Mouse (Mus musculus) forebrain, embryonic 12.5 days (tissue): ENCODE measurements at regions not wholly inside any gene's neighbourhood (a gene's known extent, or its start where the extent isn't known, plus 50 kb on each side); places are given as distances from the start of the nearest gene placed in this dataset.
A peak's percentile ranks its signal among the peaks of the same experiment; 100 is the strongest.
"Not testable (repeated sequence)": the region's sequence is repeated elsewhere in the genome, so short reads cannot be mapped to it uniquely, and the experiment has no call there.

ENCODE experiments used
- ATAC-seq: fragments of 200-750 bp; cut with Nextera tagmentation; 2 replicates; pipeline ENCODE4 v1.8.0; 2017; ENCODE audit warnings: moderate TSS enrichment; ENCODE audit not compliant: low FRiP score
- H3K27ac ChIP-seq: fragments of 300-500 bp; sonication (generic); 2 replicates; pipeline ENCODE4 v1.5.1; 2016; ENCODE audit warnings: mild to moderate bottlenecking
- H3K27me3 ChIP-seq: fragments of 300-500 bp; sonication (generic); 2 replicates; pipeline ENCODE4 v1.6.1; 2016; ENCODE audit warnings: mild to moderate bottlenecking
- H3K36me3 ChIP-seq: fragments of 300-500 bp; sonication (generic); replicated peaks from 2 replicates; pipeline ENCODE4 v1.6.1; 2016; ENCODE audit warnings: mild to moderate bottlenecking
- H3K4me1 ChIP-seq: fragments of 300-500 bp; sonication (generic); 2 replicates; pipeline ENCODE4 v1.6.1; 2016
- H3K4me2 ChIP-seq: fragments of 300-500 bp; sonication (generic); 2 replicates; pipeline ENCODE4 v1.6.1; 2016; ENCODE audit warnings: mild to moderate bottlenecking, moderate library complexity
- H3K4me3 ChIP-seq: fragments of 300-500 bp; sonication (generic); replicated peaks from 2 replicates; pipeline ENCODE4 v1.5.1; 2016; ENCODE audit warnings: mild to moderate bottlenecking
- H3K9ac ChIP-seq: fragments of 300-500 bp; sonication (generic); 2 replicates; pipeline ENCODE4 v1.6.1; 2016; ENCODE audit warnings: mild to moderate bottlenecking
- H3K9me3 ChIP-seq: fragments of 300-500 bp; sonication (generic); 2 replicates; pipeline ENCODE4 v1.6.1; 2016
- WGBS: fragments of 180-500 bp; shearing (Covaris S2); methylation state at CpG from one replicate; pipeline ENCODE4 v1.1.7; 2016; 5-methylcytosine and 5-hydroxymethylcytosine counted together

DNA sequence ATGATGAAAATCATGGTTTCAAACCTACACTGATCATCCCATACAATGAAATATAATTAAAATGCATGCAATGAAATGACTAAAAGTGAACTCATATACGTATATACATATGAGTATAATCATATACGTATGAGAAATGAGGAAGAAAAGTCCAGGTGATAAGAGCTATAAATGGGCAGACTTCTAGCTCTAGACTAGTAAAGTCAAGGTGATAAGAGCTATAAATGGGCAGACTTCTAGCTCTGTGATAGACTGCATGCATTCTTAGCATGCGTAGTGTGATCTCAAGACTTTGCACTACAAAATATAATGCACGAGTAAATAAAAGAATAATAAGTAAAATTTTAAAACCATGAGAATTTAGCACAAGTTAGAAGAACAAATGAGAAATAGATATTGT is 606.2 kb upstream of the Gpc5 start:
- ATAC-seq: no peak
- H3K27me3 ChIP-seq: no peaks in the 10 kb centered on the region
- no peak overlapping the region for H3K9ac ChIP-seq
- no peak overlapping the region for H3K4me3 ChIP-seq
- no peaks in the 10 kb centered on the region for H3K4me1 ChIP-seq
- H3K9me3 ChIP-seq: no peaks in the 10 kb centered on the region
- no peak overlapping the region for H3K4me2 ChIP-seq
- no peaks in the 10 kb centered on the region for H3K36me3 ChIP-seq
- H3K27ac ChIP-seq: no peak overlapping the region
- 93% methylated on average over 4 of the region's 4 CpGs for WGBS

- ATAC-seq, H3K4me3 ChIP-seq, H3K4me1 ChIP-seq, H3K4me2 ChIP-seq, H3K36me3 ChIP-seq, H3K9me3 ChIP-seq, H3K27me3 ChIP-seq, H3K9ac ChIP-seq, H3K27ac ChIP-seq: not testable (repeated sequence)
- 95% methylated on average over 3 of the region's 3 CpGs for WGBS
Measured at GRCm38 (mm10) chr14:114493371-114493770, 598.6 kb upstream of the Gpc5 start.

DNA sequence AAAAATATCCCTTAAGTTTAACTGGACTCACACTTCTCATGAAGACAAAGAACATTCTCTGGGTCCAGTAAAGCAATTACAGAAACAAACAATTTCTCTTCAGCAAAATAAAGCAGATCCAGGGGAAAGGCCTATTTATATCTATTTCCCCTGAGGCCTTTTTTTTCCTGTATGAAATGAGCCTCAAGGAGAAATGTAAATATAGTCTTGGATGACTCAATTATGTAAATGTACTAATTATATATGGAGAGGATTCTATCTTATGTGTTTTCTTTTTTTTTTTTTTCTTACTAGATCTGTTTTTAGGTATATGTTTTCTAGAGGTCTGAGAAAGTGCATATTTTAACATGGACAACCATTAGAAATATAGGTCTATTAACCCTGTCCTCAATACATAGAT is 587.0 kb upstream of the Gpc5 start:
- no peak overlapping the region for H3K4me3 ChIP-seq
- H3K27ac ChIP-seq: no peak overlapping the region
- no peak for ATAC-seq

DNA sequence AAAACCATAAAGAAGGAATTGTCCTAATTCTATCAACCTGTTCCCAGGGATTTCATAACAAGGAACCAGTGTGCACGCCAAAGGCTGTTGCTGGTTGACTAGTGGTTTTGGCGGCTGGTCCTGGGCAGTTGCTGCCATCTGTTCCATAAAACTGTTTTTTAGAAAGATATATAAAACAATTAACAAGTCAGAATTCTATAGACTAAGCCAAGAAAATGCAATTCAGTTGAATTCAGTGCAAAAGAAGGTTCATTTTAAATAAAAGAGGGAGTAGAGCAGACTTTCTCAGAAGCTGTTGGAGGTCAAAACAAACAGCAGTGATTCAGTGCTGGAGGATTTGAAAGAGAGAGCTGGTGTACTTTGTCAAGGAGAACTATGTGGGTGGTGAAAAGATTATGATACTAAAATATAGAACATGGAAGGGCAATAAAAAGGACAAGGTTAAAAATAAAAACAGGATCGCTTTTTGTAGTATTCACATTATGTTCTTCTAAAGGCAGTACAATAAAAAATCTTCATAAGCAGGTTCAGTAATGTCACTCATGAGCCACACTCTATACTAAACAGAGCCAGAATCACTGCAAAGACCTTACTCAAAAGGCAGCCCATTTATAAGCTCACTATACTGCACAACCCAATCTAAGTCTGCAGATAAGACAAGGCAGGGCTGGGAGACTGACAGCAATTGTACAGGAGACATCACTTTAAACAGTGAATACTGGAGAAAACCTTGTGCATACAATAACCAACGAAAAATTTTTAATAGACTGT is 543.9 kb upstream of the Gpc5 start:
- Histone ChIP-seq H3K9ac (no peak overlapping the region), H3K9me3 (no peaks in the 10 kb centered on the region), H3K36me3 (no peaks in the 10 kb centered on the region), H3K27me3 (no peaks in the 10 kb centered on the region), H3K27ac (no peak overlapping the region), H3K4me1 (no peaks in the 10 kb centered on the region), H3K4me3 (no peak overlapping the region), H3K4me2 (no peak overlapping the region)
- WGBS: 84% methylated on average over 4 of the region's 4 CpGs
- no peak for ATAC-seq

More for the DNA sequence above, 587.0 kb upstream of the Gpc5 start:
- H3K27me3 ChIP-seq: no peaks in the 10 kb centered on the region
- no peak overlapping the region for H3K4me2 ChIP-seq
- no peaks in the 10 kb centered on the region for H3K4me1 ChIP-seq
- H3K9me3 ChIP-seq: no peaks in the 10 kb centered on the region
- no peaks in the 10 kb centered on the region for H3K36me3 ChIP-seq
- no peak overlapping the region for H3K9ac ChIP-seq

DNA sequence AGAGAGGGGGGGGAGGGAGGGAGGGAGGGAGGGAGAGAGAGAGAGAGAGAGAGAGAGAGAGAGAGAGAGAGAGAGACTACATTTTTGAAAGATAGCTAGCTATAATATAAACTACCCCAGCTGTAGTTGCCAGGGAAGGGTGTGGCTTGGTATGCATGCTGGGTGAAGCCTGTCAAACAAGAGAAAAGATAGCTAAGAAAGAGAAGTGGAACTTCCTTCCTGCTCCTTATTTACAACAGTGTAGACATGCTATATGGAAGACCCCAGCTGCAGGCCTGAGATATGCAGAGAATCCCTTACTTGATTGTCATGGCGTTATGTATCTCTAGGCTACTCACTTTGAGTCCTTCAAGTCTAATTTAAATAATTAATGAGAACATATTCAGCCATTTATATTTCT is 542.9 kb upstream of the Gpc5 start:
- Histone ChIP-seq H3K4me2 (no peak overlapping the region), H3K4me1 (no peaks in the 10 kb centered on the region), H3K9ac (no peak overlapping the region), H3K4me3 (no peak overlapping the region), H3K36me3 (no peaks in the 10 kb centered on the region), H3K27me3 (no peaks in the 10 kb centered on the region), H3K9me3 (no peaks in the 10 kb centered on the region), H3K27ac (no peak overlapping the region)
- ATAC-seq: no peak
- whole genome bisulfite sequencing: 91% methylated on average over 1 of the region's 1 CpGs

DNA sequence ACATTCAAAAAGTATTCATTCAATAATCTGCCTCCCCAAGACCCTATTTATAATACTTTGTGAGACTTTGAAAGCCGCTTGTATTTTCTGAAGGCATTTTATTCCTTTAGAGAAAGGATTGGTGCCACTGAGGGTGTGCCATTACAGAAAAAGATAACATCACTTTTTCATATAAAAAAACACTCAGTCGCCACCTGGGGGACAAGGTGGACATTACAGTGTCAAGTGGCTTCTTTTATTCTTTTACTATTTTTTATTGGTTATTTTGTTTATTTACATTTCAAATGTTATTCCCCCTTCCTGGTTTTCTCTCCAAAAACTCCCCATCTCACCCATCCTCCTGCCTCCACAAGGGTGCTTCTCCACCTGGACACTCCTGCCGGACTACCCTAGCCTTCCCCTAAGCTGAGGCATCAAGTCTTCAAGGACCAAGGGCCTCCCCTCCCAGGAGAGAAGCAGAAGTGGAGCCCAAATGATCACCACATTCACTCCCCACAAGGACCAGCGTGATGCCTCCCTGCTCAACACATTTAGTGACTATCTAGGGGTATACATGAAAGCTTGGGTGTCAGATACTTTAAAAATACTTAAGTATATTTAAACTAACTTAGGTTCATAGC is 525.5 kb upstream of the Gpc5 start:
- Histone ChIP-seq H3K9ac (no peak overlapping the region), H3K27ac (no peak overlapping the region), H3K9me3 (no peaks in the 10 kb centered on the region), H3K4me2 (no peak overlapping the region), H3K36me3 (no peaks in the 10 kb centered on the region), H3K4me1 (peaks cover 3% of the 10 kb centered on the region; the same call in 1 of the 2 replicates), H3K4me3 (no peak overlapping the region), H3K27me3 (no peaks in the 10 kb centered on the region)
- no peak for ATAC-seq
- WGBS: 51% methylated on average over 4 of the region's 4 CpGs

GRCm38 (mm10) chr14:114567673-114568309 is 524.2 kb upstream of the Gpc5 start:
- Histone ChIP-seq H3K4me2 (peak overlapping the region; percentile 38), H3K9ac (no peak overlapping the region), H3K4me3 (no peak overlapping the region), H3K4me1 (peaks cover 3% of the 10 kb centered on the region; the same call in 1 of the 2 replicates), H3K27me3 (no peaks in the 10 kb centered on the region), H3K9me3 (no peaks in the 10 kb centered on the region), H3K27ac (no peak overlapping the region), H3K36me3 (no peaks in the 10 kb centered on the region)
- 21% methylated on average over 14 of the region's 14 CpGs for whole genome bisulfite sequencing
- ATAC-seq: peak; percentile 79

GRCm38 (mm10) chr14:114587367-114588064 is 504.5 kb upstream of the Gpc5 start:
- Histone ChIP-seq H3K4me2 (no peak overlapping the region), H3K4me3 (no peak overlapping the region), H3K27me3 (no peaks in the 10 kb centered on the region), H3K9ac (no peak overlapping the region), H3K27ac (no peak overlapping the region), H3K9me3 (no peaks in the 10 kb centered on the region), H3K4me1 (peaks cover 6% of the 10 kb centered on the region; the same call in 1 of the 2 replicates), H3K36me3 (no peaks in the 10 kb centered on the region)
- ATAC-seq: peak; percentile 86
- 5% methylated on average over 4 of the region's 4 CpGs for WGBS

DNA sequence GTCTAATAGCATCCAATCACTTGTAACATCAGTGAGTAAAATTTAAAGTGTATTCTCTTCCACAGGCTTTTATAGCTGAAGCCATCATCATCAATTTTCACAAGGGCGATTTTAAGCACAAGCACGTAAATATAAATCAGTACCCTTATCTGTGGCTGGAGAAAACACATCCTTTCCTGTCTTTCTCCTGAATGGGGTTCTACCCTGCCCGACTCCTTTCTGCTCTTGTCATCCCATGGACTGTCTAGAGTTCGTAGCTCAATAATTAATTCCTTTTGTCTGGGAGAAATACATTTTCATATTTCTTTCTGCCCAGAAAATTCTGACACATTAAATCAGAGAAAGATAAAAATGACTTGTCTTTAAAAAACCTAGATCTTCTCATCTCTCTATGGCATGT is 482.7 kb upstream of the Gpc5 start:
- no peaks in the 10 kb centered on the region for H3K4me1 ChIP-seq
- no peak overlapping the region for H3K4me2 ChIP-seq
- H3K9ac ChIP-seq: no peak overlapping the region
- no peaks in the 10 kb centered on the region for H3K36me3 ChIP-seq
- H3K27ac ChIP-seq: no peak overlapping the region
- 79% methylated on average over 4 of the region's 4 CpGs for WGBS
- H3K4me3 ChIP-seq: no peak overlapping the region
- ATAC-seq: no peak
- H3K27me3 ChIP-seq: no peaks in the 10 kb centered on the region
- H3K9me3 ChIP-seq: no peaks in the 10 kb centered on the region

DNA sequence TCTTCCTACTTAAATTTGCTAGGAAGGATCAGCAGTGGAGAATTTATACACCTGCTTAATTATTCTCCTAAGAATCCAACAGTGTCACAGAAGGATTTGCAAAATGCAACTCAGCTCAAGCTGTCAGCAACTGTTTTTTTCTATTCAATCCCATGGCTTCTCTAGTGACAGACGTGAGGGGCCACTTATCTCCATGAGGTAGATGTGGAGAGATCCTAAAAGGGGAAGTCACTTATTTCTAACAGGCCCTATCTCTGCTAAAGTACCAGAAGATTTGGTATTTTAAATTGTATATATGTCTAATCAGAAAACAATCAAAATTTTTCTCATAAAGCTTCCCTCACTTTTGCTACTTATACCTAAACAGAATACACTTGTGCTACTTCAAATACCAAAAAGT is 479.6 kb upstream of the Gpc5 start:
- no peaks in the 10 kb centered on the region for H3K36me3 ChIP-seq
- no peak overlapping the region for H3K9ac ChIP-seq
- no peak overlapping the region for H3K4me3 ChIP-seq
- H3K27me3 ChIP-seq: no peaks in the 10 kb centered on the region
- no peak overlapping the region for H3K27ac ChIP-seq
- H3K4me1 ChIP-seq: no peaks in the 10 kb centered on the region
- H3K4me2 ChIP-seq: no peak overlapping the region
- WGBS: 79% methylated on average over 1 of the region's 1 CpGs
- no peaks in the 10 kb centered on the region for H3K9me3 ChIP-seq
- ATAC-seq: no peak

- Histone ChIP-seq H3K36me3 (no peaks in the 10 kb centered on the region), H3K27ac (no peak overlapping the region), H3K4me2 (no peak overlapping the region), H3K9ac (no peak overlapping the region), H3K4me3 (no peak overlapping the region), H3K9me3 (no peaks in the 10 kb centered on the region), H3K4me1 (no peaks in the 10 kb centered on the region), H3K27me3 (no peaks in the 10 kb centered on the region)
- 74% methylated on average over 1 of the region's 1 CpGs for WGBS
- no peak for ATAC-seq
Measured at GRCm38 (mm10) chr14:114656636-114657035, 435.4 kb upstream of the Gpc5 start.

DNA sequence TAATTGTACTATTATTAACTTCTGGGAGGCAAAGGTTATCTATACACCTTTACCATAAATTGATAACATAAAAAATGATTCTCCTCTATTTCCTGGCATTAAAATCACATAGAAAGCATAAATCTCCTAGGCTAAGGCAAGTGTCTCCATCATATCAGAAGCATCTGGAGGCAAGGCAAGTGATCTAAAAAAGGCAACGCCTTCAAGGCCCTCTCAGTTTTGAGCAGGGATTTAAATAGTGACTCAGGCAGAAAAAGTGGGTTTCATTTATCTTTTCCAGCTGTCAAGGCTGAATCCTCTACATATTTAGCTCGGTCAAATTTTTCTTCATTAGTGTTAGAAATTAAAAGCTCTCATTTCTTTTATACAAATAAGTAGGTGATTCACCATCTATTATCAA is 430.0 kb upstream of the Gpc5 start:
- WGBS: 86% methylated on average over 2 of the region's 2 CpGs
- Histone ChIP-seq H3K4me1 (no peaks in the 10 kb centered on the region), H3K9me3 (no peaks in the 10 kb centered on the region), H3K4me3 (no peak overlapping the region), H3K4me2 (no peak overlapping the region), H3K27me3 (no peaks in the 10 kb centered on the region), H3K36me3 (no peaks in the 10 kb centered on the region), H3K9ac (no peak overlapping the region), H3K27ac (no peak overlapping the region)
- no peak for ATAC-seq
